Mouse (Mus musculus) mammary gland, adult 2 months (tissue): Measurements from ENCODE around the gene Sumo1. TPM values are rescaled to one million over a fixed set of nuclear protein-coding genes. Genes with fewer than 3 reads are reported as not detected.

Experiments used
- polyA plus RNA-seq: library from polyadenylated mRNA; depleted of rRNA; stranded (reverse); fragments of >200 nt; gene quantifications from 2 replicates; pipeline ENCODE4 v1.2.3, GENCODE M21; 2012; ENCODE audit warnings: low replicate concordance; rRNA removed

Gene Sumo1
- polyA plus RNA-seq: 7.0 and 17.0 TPM in 2 replicates

DNA sequence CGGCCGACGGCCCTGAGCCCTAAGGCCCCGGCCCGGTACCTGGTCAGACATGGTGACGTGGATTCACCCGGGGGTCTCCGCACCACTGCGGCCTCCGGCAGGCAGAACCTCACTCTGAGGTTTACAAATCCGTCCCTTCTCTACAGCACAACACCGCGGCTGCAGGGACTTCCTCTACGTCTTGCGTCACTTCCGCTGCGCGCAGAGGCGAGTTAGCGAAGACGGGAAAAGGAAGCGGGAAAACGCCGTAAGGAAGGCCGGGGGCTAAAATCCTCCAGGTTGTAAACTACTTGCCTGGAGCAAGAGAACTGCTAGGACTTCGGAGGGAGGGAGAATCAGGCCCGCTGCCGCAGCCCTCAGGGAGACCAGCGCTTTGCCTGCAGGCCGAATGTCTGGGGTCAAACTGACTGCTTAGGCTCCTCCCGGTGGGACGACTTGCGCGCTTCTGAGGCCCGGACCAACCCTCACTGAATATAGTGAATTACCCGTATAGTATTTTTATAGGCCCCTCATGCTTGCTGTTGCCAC lies at the start of gene Sumo1:
Gene Sumo1 (minus strand): TSS at position 194 of the 528 bp plus-strand sequence.

DNA sequence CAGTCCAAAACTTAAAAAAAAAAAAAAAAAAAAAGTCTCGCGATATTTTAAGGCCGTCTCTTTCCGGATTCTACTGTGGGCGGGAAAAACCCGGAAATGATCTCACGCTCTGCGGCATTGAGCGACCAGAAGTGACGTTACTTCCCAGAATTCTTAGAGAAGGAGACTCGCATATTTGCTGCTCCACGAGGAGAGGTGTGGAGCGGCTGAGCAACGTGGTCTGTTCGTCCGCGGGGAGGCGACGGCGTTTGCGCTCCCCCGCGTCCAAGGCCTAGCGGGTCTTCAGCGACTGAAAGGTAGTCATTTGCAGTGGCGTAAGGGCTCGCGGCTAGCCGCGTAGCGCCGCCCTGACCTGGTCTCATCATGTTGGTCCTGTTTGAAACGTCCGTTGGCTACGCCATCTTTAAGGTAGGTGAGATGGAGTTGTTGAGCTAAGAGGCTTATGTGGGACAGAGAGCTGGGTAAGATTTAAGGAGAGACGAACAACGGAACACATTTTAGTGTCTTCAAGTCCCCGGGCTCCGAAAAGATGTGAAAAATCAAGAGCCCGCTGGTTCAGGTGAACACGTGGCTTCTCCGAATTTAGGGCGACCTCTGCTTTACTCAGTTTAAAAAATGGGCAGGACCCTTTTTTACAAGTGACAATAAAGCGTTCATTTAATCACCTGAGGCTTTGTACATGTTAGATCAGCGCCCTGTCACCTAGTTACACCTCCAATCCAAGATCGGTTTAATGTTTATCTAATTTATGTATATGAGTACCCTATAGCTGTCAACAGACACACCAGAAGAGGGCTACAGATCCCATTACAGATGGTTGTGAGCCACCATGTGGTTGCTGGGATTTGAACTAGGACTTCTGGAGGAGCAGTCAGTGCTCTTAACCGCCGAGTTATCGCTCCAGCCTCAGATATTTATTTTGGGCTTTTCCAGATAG lies 14.5 kb upstream of the Sumo1 start, which contains the start of gene Nop58:
Gene Nop58 (plus strand): TSS at position 153 of the 937 bp plus-strand sequence.

Other genes starting within 250 kb of the Sumo1 start
- gene Fzd7, start 188.4 kb downstream of the Sumo1 start, polyA plus RNA-seq: 25.7 and 40.3 TPM in 2 replicates
- 1.0 TPM in 1 of 2 replicates, not detected in the other for gene Gm973, start 154.6 kb downstream of the Sumo1 start, polyA plus RNA-seq
- 15.3 and 22.7 TPM in 2 replicates for gene Nop58, start 14.1 kb upstream of the Sumo1 start, polyA plus RNA-seq
- 4.3 and 10.5 TPM in 2 replicates for gene Bmpr2, start 92.6 kb upstream of the Sumo1 start, polyA plus RNA-seq
- gene Fam117b, start 242.2 kb upstream of the Sumo1 start, polyA plus RNA-seq: 7.9 and 18.1 TPM in 2 replicates